Comparison of ENCODE assay signal across 8 mouse cellular contexts in genomic region chr6:87997706-87998265, GRCm38 (mm10). TPM values are rescaled to one million over a fixed set of nuclear protein-coding genes. Genes with fewer than 3 reads are reported as not detected.
DNase-seq lines count a peak whose midpoint lies in the region; ATAC-seq and TF ChIP-seq lines count a peak whose summit lies in the region.

No protein-coding gene starts in this region.

- intact Hi-C loops in heart, adult 2 months (cut with DNase I): loop anchor here (1.0 to 5.0 kb wide), 2 partner anchors 110 to 233 kb away; partner anchors contain the start of gene Copg1
- intact Hi-C loops in heart, postnatal 25 days (cut with DNase I): loop anchor here (5.0 to 10.0 kb wide), 2 partner anchors 85 to 233 kb away; partner anchors contain the start of gene Hmces
- intact Hi-C loops in gastrocnemius, postnatal 36 days (cut with DNase I): loop anchor here (5.0 kb wide), 1 partner anchor 85 kb away; the partner anchor contains the start of gene Hmces

- peak; percentile 88 for TF ChIP-seq CTCF in heart, adult 2 months (IDR thresholded peaks at IDR 0.05)
- TF ChIP-seq CTCF in cortical plate, adult 2 months (IDR thresholded peaks at IDR 0.05; ENCODE audit: extremely low read depth, insufficient read depth, low read length): peak; percentile 63
- peak; percentile 78 for TF ChIP-seq CTCF in kidney, postnatal 0 days (IDR thresholded peaks at IDR 0.05; ENCODE audit: low read depth)

- no peaks in the 10 kb centered on the region for H3K79me2 ChIP-seq in heart, adult 2 months (replicated peaks; ENCODE audit: control insufficient read depth, insufficient read depth, low read length)

- no peak overlapping the region for H3K4me3 ChIP-seq in heart, adult 2 months
- H3K4me3 ChIP-seq in cortical plate, adult 2 months (ENCODE audit: insufficient read depth, low read length): no peak overlapping the region
- H3K4me3 ChIP-seq in kidney, postnatal 0 days (replicated peaks; ENCODE audit: low read depth, low read length): no peak overlapping the region
- no peak overlapping the region for H3K4me3 ChIP-seq in liver, embryonic 11.5 days (ENCODE audit: low read depth, low read length)

- H3K36me3 ChIP-seq in heart, adult 2 months (ENCODE audit: control insufficient read depth, insufficient read depth, low read length): no peaks in the 10 kb centered on the region
- H3K36me3 ChIP-seq in kidney, postnatal 0 days (ENCODE audit: insufficient read depth, low read length): peaks cover 24% of the 10 kb centered on the region
- H3K36me3 ChIP-seq in liver, embryonic 11.5 days (ENCODE audit: control insufficient read depth, insufficient read depth, low read length): peaks cover 14% of the 10 kb centered on the region
- H3K36me3 ChIP-seq in splenic B cell, adult 2 months (ENCODE audit: control insufficient read depth, insufficient read depth, low read length, poor library complexity, severe bottlenecking): peaks cover 10% of the 10 kb centered on the region; the same call in 1 of the 2 replicates

- no peak; the same call in 1 of the 2 replicates for ATAC-seq in kidney, postnatal 0 days (replicated peaks; ENCODE audit: low FRiP score, low read depth)
- peak; percentile 43; the same call in 1 of the 2 replicates for ATAC-seq in liver, embryonic 11.5 days (replicated peaks; ENCODE audit: low FRiP score)

- no peak overlapping the region for H3K27ac ChIP-seq in heart, adult 2 months
- no peak overlapping the region for H3K27ac ChIP-seq in cortical plate, adult 2 months (ENCODE audit: insufficient read depth, low read length)
- 0 out of 2 replicates have a peak overlapping the region, but pooled peaks have one; percentile 5 for H3K27ac ChIP-seq in kidney, postnatal 0 days
- no peak overlapping the region for H3K27ac ChIP-seq in liver, embryonic 11.5 days (ENCODE audit: low read depth, low read length)

- TF ChIP-seq EP300 in heart, adult 2 months (IDR thresholded peaks at IDR 0.05; ENCODE audit: insufficient read depth, low read depth, low read length): 0 out of 2 replicates have a peak, but pooled peaks have one; percentile 45

- H3K9me3 ChIP-seq in kidney, postnatal 0 days (replicated peaks; ENCODE audit: low read length): no peaks in the 10 kb centered on the region
- no peaks in the 10 kb centered on the region for H3K9me3 ChIP-seq in liver, embryonic 11.5 days (ENCODE audit: control insufficient read depth, low read length)

- H3K27me3 ChIP-seq in heart, adult 2 months (ENCODE audit: control insufficient read depth, insufficient read depth, low read length): no peaks in the 10 kb centered on the region
- no peaks in the 10 kb centered on the region for H3K27me3 ChIP-seq in kidney, postnatal 0 days (ENCODE audit: insufficient read depth, low read length)
- no peaks in the 10 kb centered on the region for H3K27me3 ChIP-seq in liver, embryonic 11.5 days (replicated peaks; ENCODE audit: control insufficient read depth, insufficient read depth, low read length)
- H3K27me3 ChIP-seq in splenic B cell, adult 2 months (ENCODE audit: control insufficient read depth, insufficient read depth, low read length, poor library complexity, severe bottlenecking): no peaks in the 10 kb centered on the region

- H3K4me2 ChIP-seq in kidney, postnatal 0 days (ENCODE audit: low read length): no peak overlapping the region
- no peak overlapping the region for H3K4me2 ChIP-seq in liver, embryonic 11.5 days

- no peaks in the 10 kb centered on the region; the same call in 1 of the 2 replicates for H3K4me1 ChIP-seq in heart, adult 2 months (ENCODE audit: control insufficient read depth, insufficient read depth, low read length)
- H3K4me1 ChIP-seq in cortical plate, adult 2 months (ENCODE audit: control insufficient read depth, insufficient read depth, low read length): peaks cover 6% of the 10 kb centered on the region; the same call in 1 of the 2 replicates
- peaks cover 11% of the 10 kb centered on the region; the same call in 1 of the 2 replicates for H3K4me1 ChIP-seq in kidney, postnatal 0 days (replicated peaks; ENCODE audit: insufficient read depth, low read length)
- peaks cover 26% of the 10 kb centered on the region for H3K4me1 ChIP-seq in liver, embryonic 11.5 days (replicated peaks; ENCODE audit: control insufficient read depth, insufficient read depth, low read length)

- TF ChIP-seq POLR2A in heart, adult 2 months (IDR thresholded peaks at IDR 0.05; ENCODE audit: insufficient read depth, low read depth, low read length): no peak
- TF ChIP-seq POLR2A in cortical plate, adult 2 months (IDR thresholded peaks at IDR 0.05; ENCODE audit: extremely low read depth, insufficient read depth, low read length): no peak

- 62% methylated on average over 7 of the region's 7 CpGs for WGBS in heart, adult 2 months
- 58% methylated on average over 7 of the region's 7 CpGs for WGBS in kidney, postnatal 0 days
- 64% methylated on average over 7 of the region's 7 CpGs for WGBS in liver, embryonic 11.5 days

- DNase-seq in heart, adult 2 months: peak; percentile 73 to 83
- no peak for DNase-seq in heart, postnatal 25 days (ENCODE audit: low spot score)
- DNase-seq in gastrocnemius, postnatal 36 days: peak; percentile 65 to 71
- DNase-seq in kidney, postnatal 0 days (ENCODE audit: low spot score): peak; percentile 79
- peak; percentile 78 for DNase-seq in liver, embryonic 11.5 days (ENCODE audit: low spot score)
- DNase-seq in natural killer cell, adult 2 months (ENCODE audit: low spot score in 2 of 2): peak; percentile 64 to 81
- peak; percentile 85 for DNase-seq in splenic B cell, adult 2 months (ENCODE audit: low read depth, low spot score)

- H3K9ac ChIP-seq in heart, adult 2 months (ENCODE audit: low read depth, low read length): no peak overlapping the region
- H3K9ac ChIP-seq in kidney, postnatal 0 days (ENCODE audit: low read depth, low read length): no peak overlapping the region
- H3K9ac ChIP-seq in liver, embryonic 11.5 days (ENCODE audit: low read depth, low read length): no peak overlapping the region

RNA-seq across cellular contexts. Expression of gene H1fx, which starts 16.3 kb away (rescaled TPM):
- 1 to 10 TPM; 1.5 to 1.7 TPM for total RNA-seq in heart, adult 2 months (2021)
- 0.82 and 1.4 TPM in 2 replicates for polyA plus RNA-seq in heart, adult 2 months (2012; rRNA removed)
- total RNA-seq in heart, postnatal 25 days (2021): 1 to 10 TPM; 1.7 to 2.7 TPM
- polyA plus RNA-seq in cortical plate, adult 2 months (2012; rRNA removed): 53.1 and 58.3 TPM in 2 replicates
- 1 to 10 TPM; 1.4 to 2.2 TPM for total RNA-seq in gastrocnemius, postnatal 36 days (2021)
- polyA plus RNA-seq in kidney, postnatal 0 days (2015; fragmentation: Nextera tagmentation; extraction: Ambion mirVana): 39.4 and 72.1 TPM in 2 replicates
- polyA plus RNA-seq in liver, embryonic 11.5 days (2014; fragmentation: Nextera tagmentation; extraction: Ambion mirVana): 16.8 and 21.2 TPM in 2 replicates

RNA-seq across cellular contexts. Expression of gene Rab7, which starts 47.3 kb away (rescaled TPM):
- 100 to 1,000 TPM; 271 to 299 TPM for total RNA-seq in heart, adult 2 months (2021)
- 212 and 344 TPM in 2 replicates for polyA plus RNA-seq in heart, adult 2 months (2012; rRNA removed)
- total RNA-seq in heart, postnatal 25 days (2021): 100 to 1,000 TPM; 292 to 305 TPM
- polyA plus RNA-seq in cortical plate, adult 2 months (2012; rRNA removed): 429 and 432 TPM in 2 replicates
- 100 to 1,000 TPM; 301 to 338 TPM for total RNA-seq in gastrocnemius, postnatal 36 days (2021)
- 238 and 244 TPM in 2 replicates for polyA plus RNA-seq in kidney, postnatal 0 days (2015; fragmentation: Nextera tagmentation; extraction: Ambion mirVana)
- 221 and 230 TPM in 2 replicates for polyA plus RNA-seq in liver, embryonic 11.5 days (2014; fragmentation: Nextera tagmentation; extraction: Ambion mirVana)
